Mouse (Mus musculus): Measurements from ENCODE around the gene Cald1.

DNA sequence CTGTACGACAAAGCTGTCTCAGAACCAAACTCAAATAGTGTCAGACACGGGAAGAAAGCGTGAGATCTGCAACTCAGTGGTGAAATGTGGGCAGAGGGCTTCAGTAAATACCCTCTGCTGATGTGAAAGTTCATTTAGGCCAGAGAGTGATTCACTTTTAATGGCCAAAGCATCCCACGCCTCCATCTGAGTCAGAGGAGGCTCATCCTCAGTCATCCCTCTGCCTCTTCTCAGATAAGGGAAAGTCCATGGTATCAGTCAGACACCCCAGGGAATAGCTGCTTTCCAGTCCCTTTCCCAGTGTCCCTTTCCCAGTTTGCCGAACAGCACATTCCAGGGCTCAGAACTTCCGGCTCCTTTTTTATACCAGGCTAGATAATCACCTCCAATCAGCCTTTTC lies 151.2 kb downstream of the Cald1 start:
- TF ChIP-seq POLR2A (IDR thresholded peaks at IDR 0.05; ENCODE audit: control insufficient read depth, low read depth, low read length): no peak
- TF ChIP-seq CTCF (IDR thresholded peaks at IDR 0.05; ENCODE audit: control insufficient read depth, insufficient read depth, insufficient replicate concordance, low read depth, low read length): no peak
